26 mouse cellular contexts compared by ENCODE assay signal in the genomic region with DNA sequence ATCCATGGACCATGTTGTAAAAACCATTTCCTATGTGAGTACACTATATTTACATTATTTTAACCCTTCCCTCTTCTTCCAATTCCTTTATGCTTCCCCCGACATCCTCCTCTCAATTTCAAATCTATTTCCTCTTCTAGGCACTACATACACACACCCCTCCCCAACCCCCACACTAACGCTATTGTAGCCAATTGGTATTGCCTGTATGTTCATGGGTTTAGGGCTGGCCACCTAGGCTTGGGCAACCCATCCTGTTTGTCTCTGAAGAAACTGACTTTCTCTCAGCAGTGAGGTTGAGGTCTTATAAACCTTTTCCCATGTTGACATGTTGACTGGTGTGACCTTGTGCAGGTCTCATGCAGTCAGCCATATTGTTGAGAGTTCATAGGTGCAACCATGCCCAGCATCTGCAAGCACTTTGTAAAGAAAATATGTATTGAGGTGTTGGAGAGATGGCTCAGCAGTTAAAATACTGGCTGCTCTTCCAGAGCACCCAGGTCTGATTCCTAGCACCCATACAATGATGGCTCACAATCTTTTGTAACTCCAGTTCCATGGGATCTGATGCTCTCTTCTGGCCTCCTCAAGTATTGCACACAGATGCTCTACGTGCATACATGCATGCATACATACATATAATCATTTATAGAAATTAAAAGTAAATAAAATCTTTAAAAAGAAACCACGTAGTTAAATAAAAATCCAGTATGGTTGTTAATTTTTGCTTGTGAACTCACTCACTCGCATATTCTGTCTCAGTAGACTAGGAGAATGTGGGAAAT. TPM values are rescaled to one million over a fixed set of nuclear protein-coding genes. Genes with fewer than 3 reads are reported as not detected.
DNase-seq lines count a peak whose midpoint lies in the region; ATAC-seq and TF ChIP-seq lines count a peak whose summit lies in the region.
"Had no signal": no experiment of that assay in that cellular context is flagged by ENCODE, and none has a peak within 500 bp of the region (broad histone marks: within the 10 kb centered on the region; RNA-seq: fewer than 3 reads in every experiment).

No protein-coding gene starts in this region.

- 81% methylated on average over 5 of the region's 5 CpGs for WGBS in liver, embryonic 14.5 days (ENCODE audit: insufficient replicate concordance)

- H3K36me3 ChIP-seq in liver, embryonic 14.5 days (replicated peaks; ENCODE audit: control insufficient read depth, insufficient read depth, low read depth): no peaks in the 10 kb centered on the region; the same call in 1 of the 2 replicates
- no peaks in the 10 kb centered on the region for H3K36me3 ChIP-seq in E14TG2a.4 (ENCODE audit: insufficient read depth, low read length)
- H3K36me3 ChIP-seq: forebrain, embryonic 10.5 days; hindbrain, embryonic 12.5 days had no signal

- no peak for DNase-seq in liver, embryonic 14.5 days (ENCODE audit: low read depth in 3 of 3, low spot score in 3 of 3)
- DNase-seq in liver: no peak
- peak; percentile 16 for DNase-seq in A20 (ENCODE audit: low read depth, low spot score)
- DNase-seq in adrenal gland, postnatal 10 days: no peak
- DNase-seq: adrenal gland, postnatal 25 days; cerebellum, adult 8-10 months; forebrain, postnatal 0 days; gastrocnemius, postnatal 14 days; kidney, adult 18-20 months; kidney, postnatal 10 days; layer of hippocampus, postnatal 36 days; right cerebral cortex, postnatal 4 days; thymus, adult 2 months; thymus, postnatal 4 days had no signal

- ATAC-seq in liver, embryonic 14.5 days (ENCODE audit: insufficient read depth): no peak
- ATAC-seq in megakaryocyte progenitor cell, adult 5-6 weeks (replicated peaks; ENCODE audit: poor library complexity): peak; percentile 45
- no peak for ATAC-seq in erythroblast, adult 5-6 weeks (replicated peaks; ENCODE audit: low FRiP score, poor library complexity, severe bottlenecking)
- ATAC-seq: forebrain, postnatal 0 days; midbrain, embryonic 15.5 days had no signal

- no peaks in the 10 kb centered on the region for H3K9me3 ChIP-seq in liver, embryonic 14.5 days (ENCODE audit: control insufficient read depth, low read length)
- H3K9me3 ChIP-seq in E14TG2a.4 (ENCODE audit: low read length): no peaks in the 10 kb centered on the region
- H3K9me3 ChIP-seq: embryonic facial prominence, embryonic 10.5 days; forebrain, embryonic 10.5 days; limb, embryonic 13.5 days; liver, embryonic 15.5 days; midbrain, embryonic 15.5 days; neural tube, embryonic 13.5 days; stomach, embryonic 15.5 days had no signal

- no peak overlapping the region for H3K4me2 ChIP-seq in liver, embryonic 14.5 days (ENCODE audit: low read depth)
- H3K4me2 ChIP-seq: hindbrain, embryonic 12.5 days; limb, embryonic 13.5 days; liver, embryonic 15.5 days; midbrain, embryonic 15.5 days; neural tube, embryonic 13.5 days; stomach, embryonic 15.5 days had no signal

- no peak overlapping the region for H3K27ac ChIP-seq in liver, embryonic 14.5 days
- H3K27ac ChIP-seq: embryonic facial prominence, embryonic 10.5 days; forebrain, embryonic 10.5 days; hindbrain, embryonic 12.5 days; limb, embryonic 13.5 days; liver, embryonic 15.5 days; midbrain, embryonic 15.5 days; neural tube, embryonic 13.5 days; stomach, embryonic 15.5 days had no signal

- no peak overlapping the region for H3K4me3 ChIP-seq in liver, embryonic 14.5 days (ENCODE audit: insufficient read depth in 1 of 2, low read depth in 2 of 2, low read length in 2 of 2)
- no peak overlapping the region for H3K4me3 ChIP-seq in E14TG2a.4 (replicated peaks; ENCODE audit: low read length)
- H3K4me3 ChIP-seq: embryonic facial prominence, embryonic 10.5 days; forebrain, embryonic 10.5 days; hindbrain, embryonic 12.5 days; limb, embryonic 13.5 days; liver, embryonic 15.5 days; midbrain, embryonic 15.5 days; myocyte; neural tube, embryonic 13.5 days; stomach, embryonic 15.5 days had no signal

- no peak for TF ChIP-seq EP300 in liver, embryonic 14.5 days (IDR thresholded peaks at IDR 0.05; ENCODE audit: low read depth)

- TF ChIP-seq CTCF in liver, embryonic 14.5 days (IDR thresholded peaks at IDR 0.05; ENCODE audit: low read depth): peak; percentile 30; the same call in 1 of the 2 replicates
- TF ChIP-seq CTCF in E14TG2a.4 (conservative IDR thresholded peaks at IDR 0.05; ENCODE audit: low read length): peak; percentile 21

- H3K9ac ChIP-seq in liver, embryonic 14.5 days (replicated peaks): no peak overlapping the region
- H3K9ac ChIP-seq: forebrain, postnatal 0 days; hindbrain, embryonic 12.5 days; limb, embryonic 13.5 days; liver, embryonic 15.5 days; midbrain, embryonic 15.5 days; neural tube, embryonic 13.5 days; stomach, embryonic 15.5 days had no signal

- peaks cover 4 to 7% of the 10 kb centered on the region in 2 experiments; a peak in 3 of 4 replicates for H3K4me1 ChIP-seq in liver, embryonic 14.5 days (replicated peaks; ENCODE audit: control insufficient read depth in 2 of 2, insufficient read depth in 2 of 2, low read length in 1 of 2)
- H3K4me1 ChIP-seq in E14TG2a.4 (replicated peaks; ENCODE audit: low read depth, low read length): peaks cover 17% of the 10 kb centered on the region

- H3K27me3 ChIP-seq in liver, embryonic 14.5 days (ENCODE audit: control insufficient read depth, insufficient read depth, low read length): no peaks in the 10 kb centered on the region
- H3K27me3 ChIP-seq in E14TG2a.4 (ENCODE audit: insufficient read depth, low read length): 0 out of 2 replicates have a peak, but pooled peaks cover 2% of the 10 kb centered on the region
- H3K27me3 ChIP-seq: hindbrain, embryonic 12.5 days; limb, embryonic 13.5 days; liver, embryonic 15.5 days; midbrain, embryonic 15.5 days; neural tube, embryonic 13.5 days; stomach, embryonic 15.5 days had no signal

RNA-seq across cellular contexts. Expression of gene Dstyk, which starts 5.7 kb away (rescaled TPM):
- 3.3 and 4.0 TPM in 2 replicates for polyA plus RNA-seq in liver, embryonic 14.5 days (2012; rRNA removed)
- 3.6 TPM in 2 replicates for polyA plus RNA-seq in liver, embryonic 14.5 days (2014; fragmentation: Nextera tagmentation; extraction: Ambion mirVana)
- total RNA-seq in megakaryocyte progenitor cell, adult 5-6 weeks (2015): 14.2 and 20.1 TPM in 2 replicates
- total RNA-seq in megakaryocyte progenitor cell, adult 5-6 weeks (2017): 16.0 and 22.3 TPM in 2 replicates
- total RNA-seq in adrenal gland, postnatal 10 days (2021): 10 to 100 TPM; 18.6 to 25.2 TPM
- total RNA-seq in erythroblast, adult 5-6 weeks (2015; ENCODE audit: low replicate concordance): 36.8 and 37.3 TPM in 2 replicates
- total RNA-seq in erythroblast, adult 5-6 weeks (2017; ENCODE audit: low replicate concordance): 46.4 and 59.1 TPM in 2 replicates

RNA-seq across cellular contexts. Expression of gene Tmcc2, which starts 32.0 kb away (rescaled TPM):
- 327 and 335 TPM in 2 replicates for polyA plus RNA-seq in liver, embryonic 14.5 days (2012; rRNA removed)
- 285 and 306 TPM in 2 replicates for polyA plus RNA-seq in liver, embryonic 14.5 days (2014; fragmentation: Nextera tagmentation; extraction: Ambion mirVana)
- total RNA-seq in megakaryocyte progenitor cell, adult 5-6 weeks (2015): 2.9 and 6.1 TPM in 2 replicates
- total RNA-seq in megakaryocyte progenitor cell, adult 5-6 weeks (2017): 5.5 and 6.0 TPM in 2 replicates
- 10 to 100 TPM; 15.2 to 30.9 TPM for total RNA-seq in adrenal gland, postnatal 10 days (2021)
- total RNA-seq in erythroblast, adult 5-6 weeks (2015; ENCODE audit: low replicate concordance): 2,859 and 3,164 TPM in 2 replicates
- total RNA-seq in erythroblast, adult 5-6 weeks (2017; ENCODE audit: low replicate concordance): 5,593 and 6,096 TPM in 2 replicates

RNA-seq across cellular contexts. Expression of gene Rbbp5, which starts 54.1 kb away (rescaled TPM):
- 13.0 and 16.3 TPM in 2 replicates for polyA plus RNA-seq in liver, embryonic 14.5 days (2012; rRNA removed)
- polyA plus RNA-seq in liver, embryonic 14.5 days (2014; fragmentation: Nextera tagmentation; extraction: Ambion mirVana): 19.9 and 20.0 TPM in 2 replicates
- 47.7 and 50.0 TPM in 2 replicates for total RNA-seq in megakaryocyte progenitor cell, adult 5-6 weeks (2015)
- 51.8 and 72.9 TPM in 2 replicates for total RNA-seq in megakaryocyte progenitor cell, adult 5-6 weeks (2017)
- total RNA-seq in adrenal gland, postnatal 10 days (2021): 10 to 100 TPM; 27.7 to 36.3 TPM
- total RNA-seq in erythroblast, adult 5-6 weeks (2015; ENCODE audit: low replicate concordance): 12.7 and 21.7 TPM in 2 replicates
- total RNA-seq in erythroblast, adult 5-6 weeks (2017; ENCODE audit: low replicate concordance): 16.3 and 17.6 TPM in 2 replicates

Comparison
In these comparisons a context has a peak if more than half of its experiments do, and no peak if none do; other contexts are left out.
1. RNA of gene Tmcc2, which starts 32.0 kb away (total RNA-seq): 2,859 to 6,096 TPM in erythroblast, adult 5-6 weeks; 15.2 to 30.9 TPM in adrenal gland, postnatal 10 days and 2.9 to 6.1 TPM in megakaryocyte progenitor cell, adult 5-6 weeks; every median in the first group is over 10 times any median in the second.